Mouse (Mus musculus) skeletal muscle tissue, adult 2 months (tissue): ENCODE data around the gene Raver1.
A peak's percentile ranks its signal among the peaks of the same experiment; 100 is the strongest.
"Not testable (repeated sequence)": the region's sequence is repeated elsewhere in the genome, so short reads cannot be mapped to it uniquely, and the experiment has no call there.

Experiments used
- DNase-seq: peaks from one replicate; pipeline ENCODE4 v3.0.0-alpha.2; 2012; ENCODE audit warnings: low read depth, low spot score

Gene Raver1

DNA sequence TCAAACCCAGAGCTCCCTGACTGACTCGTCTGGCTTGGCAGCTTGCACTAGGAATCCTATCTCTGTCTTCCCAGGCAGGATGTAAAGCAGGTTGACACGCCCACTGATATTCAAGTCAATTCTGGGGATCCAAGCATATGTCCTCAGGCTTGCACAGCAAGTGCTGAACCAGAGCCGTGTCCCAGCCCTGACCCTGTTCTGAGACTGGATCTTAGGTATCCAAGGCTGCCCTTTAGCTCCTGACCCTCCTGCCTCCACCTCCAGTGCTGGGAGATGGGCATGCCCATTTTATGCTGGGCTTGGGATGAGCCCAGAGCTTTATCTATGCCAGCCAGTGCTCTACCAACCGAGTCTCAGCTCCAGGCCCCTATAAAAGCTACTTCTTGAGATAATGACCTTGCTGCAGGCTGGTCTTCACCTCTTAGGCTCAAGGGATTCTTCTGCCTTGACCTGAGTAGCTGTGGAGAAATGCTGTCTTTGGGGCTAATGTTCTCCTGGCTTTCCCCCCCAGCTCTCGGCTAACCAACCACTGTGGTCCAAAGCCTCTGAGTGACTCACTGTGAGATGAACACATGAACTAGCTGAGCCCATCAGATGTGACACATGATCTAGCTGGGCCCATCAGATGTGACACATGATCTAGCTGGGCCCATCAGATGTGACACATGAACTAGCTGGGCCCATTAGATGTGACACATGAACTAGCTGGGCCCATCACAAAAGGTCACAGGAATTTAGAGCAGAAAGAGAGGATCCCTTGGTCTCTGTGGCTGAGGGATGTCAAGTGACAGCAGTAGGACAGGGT lies 14.2 kb upstream of the Raver1 start:
- no peak for DNase-seq

DNA sequence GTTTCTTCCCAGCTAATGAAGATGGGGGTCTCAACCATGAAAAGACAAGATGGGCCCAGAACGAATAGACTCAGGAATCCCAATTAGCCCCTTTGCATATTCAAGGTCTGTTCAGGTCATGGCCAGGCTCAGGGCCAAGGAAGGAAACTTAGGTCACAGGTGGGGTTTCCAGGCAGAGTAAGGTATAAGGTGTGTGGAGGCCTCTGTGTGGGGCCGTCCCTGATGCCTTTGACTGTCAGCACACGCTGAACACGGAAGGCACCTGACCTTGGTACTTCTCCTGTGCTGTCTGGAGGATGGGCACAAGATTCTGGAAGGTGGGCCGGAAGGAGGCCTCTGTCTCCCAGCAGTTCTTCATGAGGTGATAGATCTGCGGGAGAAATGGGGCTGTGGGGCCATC lies 13.0 kb upstream of the Raver1 start:
- no peak for DNase-seq

DNA sequence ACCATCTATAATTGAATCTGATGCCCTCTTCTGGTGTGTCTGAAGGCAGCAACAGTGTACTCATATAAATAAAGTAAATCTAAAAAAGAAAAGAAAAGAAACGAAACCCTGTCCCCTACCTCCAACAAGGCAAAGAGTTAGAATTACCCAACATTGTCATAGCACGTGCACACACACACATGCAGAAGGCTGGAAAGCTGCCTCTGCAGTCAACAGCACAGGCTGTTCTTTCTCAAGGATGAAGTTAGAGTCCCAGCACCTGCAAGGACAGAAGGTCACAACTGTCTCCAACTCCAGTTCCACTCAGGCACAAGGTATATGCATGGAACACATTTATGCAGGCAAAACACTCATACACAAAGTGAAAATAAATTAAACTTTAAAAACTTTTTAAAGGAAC lies 10.3 kb upstream of the Raver1 start:
- no peak for DNase-seq

DNA sequence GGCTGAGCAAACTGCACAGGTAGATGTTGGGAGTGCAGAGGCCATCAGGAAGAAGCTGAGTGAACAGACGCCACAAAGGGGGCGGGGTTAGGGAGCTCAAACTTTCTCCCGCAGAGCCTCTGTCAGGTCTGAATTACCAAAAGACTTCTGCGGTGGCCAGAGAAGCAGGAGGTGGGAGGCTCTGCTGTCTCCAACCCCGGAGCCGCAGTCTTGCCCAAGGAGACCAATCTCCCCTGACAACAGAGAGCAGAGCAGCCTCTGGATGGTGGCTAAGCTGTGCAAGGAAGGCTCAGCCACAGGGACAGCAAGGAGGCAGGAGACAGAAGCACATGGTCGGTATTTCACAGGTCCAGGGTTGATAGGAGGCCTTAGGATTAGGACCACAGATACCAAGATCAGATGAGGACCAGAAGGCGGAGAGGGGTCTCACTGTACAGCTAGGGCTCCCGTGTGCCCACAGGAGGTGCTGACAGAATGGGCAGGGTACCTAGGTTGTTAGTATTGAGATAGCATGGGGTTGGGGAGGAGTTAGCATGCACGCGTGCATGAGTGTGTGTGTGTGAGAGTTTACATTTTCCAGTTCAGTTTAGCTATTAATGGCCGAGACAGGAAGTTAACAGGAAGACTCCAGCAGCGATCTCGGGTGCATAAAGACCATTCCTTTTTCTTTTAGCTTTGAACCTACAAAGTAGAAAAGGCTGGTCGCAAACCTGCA lies 8.8 kb upstream of the Raver1 start:
- no peak for DNase-seq

DNA sequence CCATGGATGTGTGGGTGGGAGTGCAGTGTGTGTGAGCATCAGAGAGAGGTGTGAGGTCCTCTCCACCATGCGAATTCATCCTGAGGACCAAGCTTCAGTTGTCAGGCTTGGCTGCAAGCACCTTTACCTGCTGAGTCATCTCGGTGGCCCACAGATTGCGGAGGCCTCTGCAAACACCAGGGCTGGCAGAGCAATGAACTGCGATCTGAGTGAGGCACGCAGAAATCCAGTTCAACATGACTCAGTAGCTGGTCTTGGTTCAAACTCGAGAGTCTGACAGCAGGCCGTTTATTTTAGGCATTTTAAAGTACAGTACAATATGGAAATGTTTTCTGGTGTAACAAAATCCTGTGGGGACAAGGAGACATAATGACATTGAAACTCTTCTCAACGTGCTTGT lies 6.0 kb upstream of the Raver1 start:
- DNase-seq, result no peak

DNA sequence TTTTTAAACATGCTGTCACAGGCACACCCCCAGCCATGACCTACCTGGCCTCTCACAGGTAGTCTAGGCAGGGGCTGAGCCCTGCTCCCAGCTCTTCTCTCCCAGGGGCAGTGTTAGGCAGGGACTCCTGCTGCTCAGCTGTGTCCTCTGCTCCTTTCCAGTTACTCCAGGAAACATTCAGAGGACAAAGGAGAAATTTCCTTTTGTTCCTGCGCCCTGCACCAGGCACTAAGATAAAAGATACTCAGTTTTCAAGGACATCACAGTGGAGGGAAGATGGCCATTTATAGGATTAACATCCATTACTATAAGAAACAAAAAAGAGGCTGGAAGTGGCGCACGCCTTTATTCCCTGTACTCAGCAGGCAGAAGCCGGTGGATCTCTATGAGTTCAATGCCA lies 4.2 kb upstream of the Raver1 start:
- no peak for DNase-seq

DNA sequence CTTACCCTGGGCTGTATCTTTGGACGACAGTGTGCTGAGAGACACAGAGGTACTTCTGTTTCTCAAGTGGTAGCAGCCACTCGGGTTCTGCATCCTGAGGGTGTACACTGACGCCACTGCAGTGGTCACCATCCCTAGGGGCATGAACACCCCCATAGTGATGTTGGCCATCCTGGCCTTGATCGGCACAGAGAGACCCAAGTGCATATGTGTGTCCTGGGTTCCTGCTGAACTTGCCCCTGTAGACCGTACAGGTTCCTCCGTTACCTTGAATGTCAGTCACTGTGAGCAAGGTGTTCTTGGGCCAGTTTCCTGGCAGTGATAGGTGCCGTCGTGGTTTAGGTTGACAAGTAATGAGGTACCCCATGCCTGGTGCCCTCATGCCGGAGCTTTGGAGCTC lies 1.6 kb upstream of the Raver1 start:
- DNase-seq, result no peak

DNA sequence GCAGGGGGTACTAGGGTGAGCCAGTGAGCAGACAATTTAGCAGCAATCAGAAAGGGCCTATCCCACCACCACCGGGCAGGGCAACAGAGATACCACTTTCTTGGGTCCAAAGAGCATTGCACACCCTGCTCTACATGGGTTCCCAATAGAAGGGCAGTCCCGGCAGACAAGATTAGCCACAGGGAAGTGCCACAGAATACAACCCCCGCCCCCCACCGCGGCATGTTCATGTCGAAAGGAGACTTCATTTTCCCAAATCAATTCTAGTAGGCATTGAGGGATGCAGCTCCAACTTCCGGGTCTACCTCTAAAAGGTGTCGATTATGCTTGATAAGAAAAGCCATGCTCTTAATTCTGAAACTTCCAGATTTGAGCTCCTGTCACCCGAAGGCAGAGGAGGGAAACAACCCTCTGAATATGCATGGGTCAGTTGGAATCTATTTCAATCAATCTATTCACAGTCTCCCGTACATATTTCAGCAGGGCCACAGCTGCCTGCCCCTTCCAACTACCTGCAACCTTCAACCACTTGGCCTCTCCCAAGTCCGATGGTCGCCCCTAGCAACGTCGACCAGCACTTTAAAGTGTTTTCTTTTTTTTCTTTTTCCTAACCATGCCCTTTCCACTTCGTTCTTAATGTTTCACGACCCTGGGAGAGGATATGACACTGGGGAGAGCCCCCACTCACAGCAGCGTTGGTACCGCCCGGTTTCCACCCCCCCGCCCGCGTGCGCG lies 669 bp downstream of the Raver1 start:
- no peak for DNase-seq

DNA sequence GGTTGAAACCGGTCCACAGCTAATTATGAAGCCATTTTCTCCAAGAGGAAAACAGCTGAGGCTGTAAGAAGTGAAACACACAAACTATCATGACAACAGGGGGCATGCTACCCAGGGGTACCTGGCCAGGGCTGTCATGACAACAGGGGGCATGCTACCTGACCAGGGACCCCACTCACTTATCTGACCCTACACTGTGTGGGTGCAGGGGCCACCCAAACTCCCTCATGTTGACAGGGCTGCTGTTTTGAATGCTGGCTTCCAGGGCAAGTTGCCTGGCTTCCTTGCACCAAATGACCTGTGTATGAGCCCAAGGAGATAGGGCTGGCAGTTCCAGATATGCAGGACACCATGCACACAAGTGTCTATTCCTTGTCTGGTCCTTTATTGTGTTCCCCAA lies 1.3 kb downstream of the Raver1 start:
- no peak for DNase-seq

DNA sequence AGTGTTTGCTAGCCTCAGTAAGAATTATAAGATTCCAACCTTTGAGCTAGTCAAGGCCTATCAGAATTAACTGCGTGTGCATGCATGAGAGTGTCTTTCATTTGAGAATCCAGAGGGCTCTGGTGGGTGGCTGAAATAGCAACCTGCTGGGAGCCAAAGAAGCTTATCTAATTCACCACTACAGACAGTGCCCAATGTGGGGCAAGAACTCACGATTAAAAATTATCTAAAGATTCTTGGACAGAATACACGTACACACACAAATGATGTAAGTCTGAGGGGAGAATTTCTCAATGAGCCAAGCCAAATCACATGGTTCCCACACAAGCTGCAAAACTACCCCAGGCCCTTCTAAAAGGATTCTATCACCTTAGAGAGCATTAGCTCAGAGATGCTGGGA lies 8.5 kb downstream of the Raver1 start:
- no peak for DNase-seq

DNA sequence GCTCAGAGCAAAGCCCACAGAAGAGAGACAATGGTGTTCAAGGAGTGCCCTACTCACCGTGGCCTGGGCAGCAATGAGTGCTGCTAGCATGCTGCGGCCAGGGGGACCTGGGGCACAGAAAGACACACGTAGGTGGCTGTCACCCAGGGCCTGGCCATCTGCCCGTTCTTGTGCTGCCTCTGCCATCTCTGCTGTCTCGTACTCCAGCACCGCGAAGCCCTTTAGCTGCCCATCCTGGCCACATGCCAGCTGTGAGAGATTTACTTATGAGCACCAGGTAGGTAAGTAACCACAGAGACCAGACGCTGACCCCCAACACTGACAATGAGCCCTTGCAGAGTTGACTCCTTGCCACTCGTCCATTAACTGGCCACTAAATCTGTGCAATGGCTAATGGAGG lies 10.7 kb downstream of the Raver1 start:
- DNase-seq, result peak; percentile 27

DNA sequence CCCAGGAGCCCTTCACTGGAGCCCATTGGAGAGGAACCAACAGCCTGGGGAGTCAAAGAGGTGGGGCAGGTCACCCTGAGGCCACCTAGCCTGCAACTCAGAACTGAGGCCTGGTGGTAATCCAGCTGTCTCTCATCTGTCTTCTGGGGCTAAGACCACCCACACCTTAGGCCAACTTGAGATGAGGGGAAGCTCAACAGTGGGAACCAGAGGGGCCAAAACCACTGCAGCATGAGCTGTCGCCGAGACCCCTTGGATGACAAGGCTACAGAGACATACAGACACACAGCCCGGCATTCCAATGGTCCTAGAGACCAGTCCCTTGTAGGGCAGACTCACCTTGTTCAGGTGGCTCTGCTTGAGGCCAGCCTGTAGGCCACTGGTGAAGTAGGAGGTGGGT lies 16.2 kb downstream of the Raver1 start:
- no peak for DNase-seq

DNA sequence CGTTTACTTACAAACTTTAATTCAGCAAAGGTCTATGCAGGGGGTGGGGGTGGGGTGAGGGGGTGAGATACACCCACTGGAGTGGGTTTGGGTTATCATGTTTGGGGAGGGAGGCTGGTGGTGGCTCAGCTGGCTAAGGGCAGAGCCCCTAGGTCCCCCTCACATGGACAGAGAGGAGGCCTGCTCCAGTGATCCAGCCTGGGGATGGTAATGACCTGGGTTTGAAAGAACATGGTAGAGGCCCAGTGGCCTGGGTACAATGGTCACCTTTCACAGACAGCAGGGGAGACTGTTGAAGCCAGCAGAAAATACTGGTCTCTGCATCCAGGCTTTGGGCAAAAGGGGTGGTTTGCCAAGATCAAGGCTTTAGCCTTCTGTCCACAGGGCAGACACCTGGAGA lies 17.6 kb downstream of the Raver1 start:
- no peak for DNase-seq

DNA sequence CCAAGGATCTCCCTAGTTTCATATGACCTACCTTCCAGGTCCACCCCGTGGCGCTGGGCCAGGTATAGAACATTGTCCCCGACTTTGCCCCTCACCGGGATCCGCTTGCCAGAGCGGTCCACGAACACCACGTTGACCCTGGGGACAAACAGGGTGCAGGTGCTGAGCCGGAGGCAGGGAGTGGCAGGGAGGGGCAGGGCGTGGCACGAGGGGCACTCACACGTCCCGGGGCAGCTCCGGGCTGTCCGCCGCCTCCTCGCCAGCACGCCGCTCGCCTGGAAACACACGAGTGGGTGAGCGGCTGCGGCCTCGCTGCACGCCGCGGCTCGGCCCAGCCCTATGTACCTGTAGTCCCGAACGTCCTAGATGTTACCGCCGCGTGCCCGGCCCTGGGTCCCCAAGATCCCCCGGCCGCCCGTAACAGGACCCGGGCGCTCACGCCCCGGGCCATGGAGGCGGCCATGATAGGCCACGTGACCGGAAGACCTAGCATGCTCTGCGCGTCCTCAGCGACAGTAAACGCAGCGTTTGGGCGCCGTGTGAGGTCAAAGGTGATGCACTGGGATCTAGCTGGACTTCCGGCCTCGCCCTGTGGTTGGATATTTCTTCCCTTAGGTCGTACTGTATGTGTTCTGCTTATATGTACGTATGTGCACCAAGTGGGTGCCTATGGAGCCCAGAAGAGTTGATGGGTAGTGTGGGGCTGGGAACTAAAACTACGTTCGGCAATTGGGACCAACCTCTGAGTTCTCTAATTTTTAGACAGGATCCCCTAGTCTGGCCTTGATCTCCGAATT lies 18.6 kb downstream of the Raver1 start, which contains the start of the genes Gm49373 and Fdx1l:
Gene Gm49373, minus strand, starts transcription at position 53 of the 797 bp plus-strand sequence.
Gene Fdx1l, minus strand, starts transcription at position 571 of the 797 bp plus-strand sequence.
- DNase-seq, result peak; percentile 87

DNA sequence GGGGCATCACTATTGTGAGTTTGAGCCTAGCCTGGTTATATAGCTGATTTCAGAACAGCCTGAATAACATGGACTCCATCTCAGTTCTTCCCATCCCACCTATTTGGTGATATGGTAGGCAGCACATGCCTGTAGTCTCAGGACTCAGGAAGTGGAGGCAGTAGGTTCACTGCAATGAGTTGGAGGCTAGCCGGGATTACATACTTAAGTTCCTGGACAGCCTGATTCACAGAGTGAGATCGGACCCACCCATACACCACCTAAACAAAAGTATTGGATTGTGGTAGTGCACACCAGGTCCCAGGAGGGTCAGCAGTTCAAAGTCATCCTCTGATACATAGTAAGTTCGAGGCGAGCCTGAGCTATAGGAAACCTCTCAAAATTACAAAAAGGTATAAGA lies 19.2 kb downstream of the Raver1 start:
- no peak for DNase-seq

DNA sequence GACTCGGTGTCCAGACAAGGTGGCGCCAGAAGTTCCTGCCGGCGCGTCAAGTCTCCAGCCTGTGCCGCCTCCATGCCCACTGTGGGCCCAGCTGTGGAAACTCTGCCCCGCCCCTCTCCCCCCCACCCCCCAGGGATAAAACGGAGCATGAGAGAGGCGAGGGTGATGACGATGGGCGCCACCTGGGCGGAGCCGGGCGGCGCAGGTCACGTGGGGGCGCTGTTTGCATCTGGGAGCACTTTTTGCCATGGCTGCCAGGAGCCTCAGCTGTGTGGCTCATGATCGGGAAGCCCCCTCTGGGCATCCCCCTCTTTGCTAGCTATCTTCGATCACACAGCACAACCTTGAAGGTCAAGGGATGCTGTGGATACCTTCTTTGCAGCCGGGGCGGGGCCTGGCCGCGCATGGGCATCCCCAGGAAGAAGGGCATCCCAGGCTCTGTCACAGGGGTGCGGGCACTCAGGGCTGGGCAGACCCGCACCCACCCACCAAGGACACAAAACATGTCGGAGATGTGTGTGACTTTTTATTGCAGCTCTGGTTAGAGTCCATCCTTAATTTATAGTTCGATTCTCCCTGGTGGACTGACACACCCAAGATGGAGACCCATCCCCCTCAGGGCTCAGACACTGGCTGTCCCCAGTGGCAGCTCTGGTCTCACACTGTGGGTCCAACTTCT lies 24.7 kb downstream of the Raver1 start, which contains the start of gene Zglp1:
Gene Zglp1, minus strand, starts transcription at position 88 of the 679 bp plus-strand sequence.
- DNase-seq, result no peak

DNA sequence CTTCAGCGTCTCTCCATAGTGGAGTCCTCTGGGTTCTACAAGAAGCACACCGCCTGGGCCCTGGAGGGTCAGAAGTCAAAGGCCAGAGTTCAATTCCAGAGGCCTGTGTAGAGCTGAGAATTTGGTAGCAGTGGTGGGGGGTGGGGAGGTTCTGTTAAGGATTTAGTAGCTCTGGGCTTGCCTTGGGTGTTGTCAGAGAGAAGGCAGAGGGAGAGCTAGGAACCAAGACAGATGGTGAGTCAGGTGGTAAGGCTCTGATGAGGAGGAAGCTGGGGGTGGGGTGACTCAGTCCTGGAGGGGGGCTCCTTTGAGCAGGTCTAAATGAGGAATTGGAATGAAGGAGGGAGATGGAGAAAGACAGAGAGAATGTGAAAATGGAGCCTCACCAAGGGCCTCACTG lies 28.9 kb downstream of the Raver1 start:
- no peak for DNase-seq

DNA sequence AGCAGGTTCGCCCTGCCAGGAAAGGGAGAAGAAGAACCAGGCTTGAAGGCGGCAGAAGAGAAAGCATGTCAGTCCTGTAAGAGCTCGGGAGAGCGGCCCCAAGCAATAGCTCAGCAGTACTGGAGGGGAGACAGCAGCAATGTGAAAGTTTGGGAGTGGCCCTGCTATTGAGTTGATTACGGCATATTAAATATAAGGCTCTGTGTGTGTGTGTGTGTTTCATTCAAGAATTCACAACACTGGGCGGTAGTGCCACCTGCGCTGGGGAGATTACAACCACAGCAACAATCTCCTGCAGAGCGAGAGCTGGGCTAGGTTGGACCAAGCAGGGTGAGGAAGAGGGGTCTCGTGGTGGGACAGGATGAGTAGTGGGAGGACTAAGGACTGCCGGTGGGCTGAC lies 40.2 kb downstream of the Raver1 start:
- no peak for DNase-seq

DNA sequence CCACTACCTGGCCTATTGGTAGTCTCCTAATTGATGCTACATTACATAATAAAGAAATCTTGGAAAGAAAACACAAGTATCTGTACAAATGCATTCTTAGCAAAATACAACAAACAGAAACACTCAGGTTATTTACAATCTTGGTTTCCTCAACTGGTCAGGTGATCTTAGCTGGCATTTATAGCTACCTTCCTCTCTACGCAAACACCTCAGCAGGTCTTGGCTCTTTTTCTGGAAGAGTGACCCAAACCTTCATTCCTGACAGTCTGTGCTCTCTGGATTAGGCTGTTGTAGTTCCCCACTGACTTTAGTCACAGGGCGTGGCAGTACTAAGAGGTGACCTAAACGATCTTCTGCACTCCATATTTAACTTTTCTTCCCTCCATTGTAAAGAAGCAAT lies 46.6 kb downstream of the Raver1 start:
- DNase-seq, result no peak

DNA sequence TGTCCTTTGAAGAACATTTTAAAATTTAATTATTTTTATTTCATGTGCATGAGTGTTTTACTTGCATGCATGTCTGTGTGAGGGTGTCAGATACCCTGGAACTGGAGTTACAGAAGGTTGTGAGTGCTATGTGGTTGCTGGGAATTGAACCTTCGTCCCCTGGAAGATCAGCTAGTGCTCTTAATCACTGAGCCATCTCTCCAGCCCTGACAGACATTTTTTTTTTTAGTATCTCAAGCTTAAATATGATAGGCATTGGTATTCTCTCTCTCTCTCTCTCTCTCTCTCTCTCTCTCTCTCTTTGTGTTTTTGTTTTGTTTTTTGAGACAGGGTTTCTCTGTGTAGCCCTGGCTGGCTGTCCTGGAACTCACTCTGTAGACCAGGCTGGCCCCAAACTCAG lies 47.0 kb downstream of the Raver1 start:
- not testable (repeated sequence) for DNase-seq

DNA sequence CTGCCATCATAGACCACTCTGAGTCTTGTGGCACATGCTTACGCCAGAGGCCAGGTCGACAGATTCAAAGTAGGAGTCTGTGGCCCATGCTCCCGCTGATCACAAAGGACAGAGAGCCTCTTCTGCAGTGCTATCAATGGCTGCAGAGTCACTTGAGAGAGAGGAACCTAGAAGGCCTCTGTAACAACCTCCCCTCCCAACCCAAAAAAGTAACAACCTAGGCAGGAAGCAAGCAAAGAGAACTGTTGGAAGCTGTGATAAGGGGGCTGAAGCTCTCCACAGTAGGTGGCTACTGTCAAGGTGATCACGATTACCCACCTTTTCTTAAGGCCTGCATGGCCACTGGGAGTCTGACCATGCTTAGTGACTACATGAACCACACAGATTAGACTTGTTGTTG lies 48.2 kb downstream of the Raver1 start:
- DNase-seq, result no peak
